Mouse (Mus musculus): ENCODE measurements at regions not wholly inside any gene's neighbourhood (a gene's known extent, or its start where the extent isn't known, plus 50 kb on each side); places are given as distances from the start of the nearest gene placed in this dataset.
"Not testable (repeated sequence)": the region's sequence is repeated elsewhere in the genome, so short reads cannot be mapped to it uniquely, and the experiment has no call there.

- no peak for DNase-seq (ENCODE audit: low spot score in 2 of 2)
Observed at GRCm38 (mm10) chr17:26335551-26335950, 79.1 kb upstream of the Neurl1b start.

GRCm38 (mm10) chr17:26336011-26336410 is 78.6 kb upstream of the Neurl1b start:
- no peak for DNase-seq (ENCODE audit: low spot score in 2 of 2)

GRCm38 (mm10) chr17:26337106-26337505 is 77.5 kb upstream of the Neurl1b start:
- no peak for DNase-seq (ENCODE audit: low spot score in 2 of 2)

GRCm38 (mm10) chr17:26345436-26345835 is 69.2 kb upstream of the Neurl1b start:
- DNase-seq (ENCODE audit: low spot score in 2 of 2): not testable (repeated sequence)

- DNase-seq (ENCODE audit: low spot score in 2 of 2): no peak
Observed at GRCm38 (mm10) chr17:26348116-26348515, 66.5 kb upstream of the Neurl1b start.

- no peak for DNase-seq (ENCODE audit: low spot score in 2 of 2)
Observed at GRCm38 (mm10) chr17:26349741-26350140, 64.9 kb upstream of the Neurl1b start.

GRCm38 (mm10) chr17:26350216-26350615 is 64.4 kb upstream of the Neurl1b start:
- DNase-seq (ENCODE audit: low spot score in 2 of 2): no peak

GRCm38 (mm10) chr17:26351991-26352390 is 62.6 kb upstream of the Neurl1b start:
- DNase-seq (ENCODE audit: low spot score in 2 of 2): no peak

- DNase-seq (ENCODE audit: low spot score in 2 of 2): no peak
Observed at GRCm38 (mm10) chr17:26352712-26353111, 61.9 kb upstream of the Neurl1b start.

- DNase-seq (ENCODE audit: low spot score in 2 of 2): no peak
Observed at GRCm38 (mm10) chr17:26354431-26354830, 60.2 kb upstream of the Neurl1b start.

- no peak for DNase-seq (ENCODE audit: low spot score in 2 of 2)
Observed at GRCm38 (mm10) chr17:26355301-26355700, 59.3 kb upstream of the Neurl1b start.

GRCm38 (mm10) chr17:26356906-26357305 is 57.7 kb upstream of the Neurl1b start:
- no peak for DNase-seq (ENCODE audit: low spot score in 2 of 2)

GRCm38 (mm10) chr17:26357784-26358183 is 56.8 kb upstream of the Neurl1b start:
- DNase-seq (ENCODE audit: low spot score in 2 of 2): no peak

GRCm38 (mm10) chr17:26360711-26361110 is 53.9 kb upstream of the Neurl1b start:
- no peak for DNase-seq (ENCODE audit: low spot score in 2 of 2)

GRCm38 (mm10) chr17:26361420-26361819 is 53.2 kb upstream of the Neurl1b start:
- DNase-seq (ENCODE audit: low spot score in 2 of 2): no peak

GRCm38 (mm10) chr17:26361992-26362391 is 52.6 kb upstream of the Neurl1b start:
- DNase-seq (ENCODE audit: low spot score in 2 of 2): peak; percentile 77 to 85

- no peak for DNase-seq (ENCODE audit: low spot score in 2 of 2)
Observed at GRCm38 (mm10) chr17:26362586-26363361, 51.9 kb upstream of the Neurl1b start.

GRCm38 (mm10) chr17:26363853-26364532 is 50.6 kb upstream of the Neurl1b start:
- no peak for DNase-seq (ENCODE audit: low spot score in 2 of 2)

All from spleen, postnatal 4 days (tissue).